ENCODE assay signal across 22 mouse cellular contexts in the genomic region with DNA sequence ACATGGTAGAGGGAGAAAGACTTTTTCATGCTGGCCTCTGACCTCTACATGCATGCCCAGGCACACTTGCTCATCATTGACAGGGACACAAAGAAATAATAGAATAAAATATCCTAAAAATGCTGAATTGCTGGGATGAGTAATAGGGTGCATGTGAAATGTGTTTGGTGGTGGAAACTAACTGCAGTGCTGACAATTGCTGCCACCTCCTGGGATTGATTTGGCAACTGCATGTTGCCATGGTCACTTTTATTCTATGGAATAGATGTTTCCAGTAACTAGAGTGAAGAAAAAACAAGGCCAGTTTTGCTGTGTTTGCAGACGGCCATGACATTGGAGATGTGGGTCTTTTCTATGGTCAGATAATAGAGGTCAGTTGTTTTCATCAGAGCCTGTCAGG.
DNase-seq lines count a peak whose midpoint lies in the region; ATAC-seq and TF ChIP-seq lines count a peak whose summit lies in the region.
"Had no signal": no experiment of that assay in that cellular context is flagged by ENCODE, and none has a peak within 500 bp of the region (broad histone marks: within the 10 kb centered on the region; RNA-seq: fewer than 3 reads in every experiment).

No protein-coding gene starts in this region.

- no peak for ATAC-seq in hindbrain, postnatal 0 days
- ATAC-seq in hindbrain, embryonic 14.5 days (ENCODE audit: low FRiP score) = no peak
- ATAC-seq in midbrain, postnatal 0 days (ENCODE audit: low FRiP score) = no peak
- no peak for ATAC-seq in midbrain, embryonic 11.5 days (ENCODE audit: low FRiP score)
- no peak for ATAC-seq in monocyte, adult 5-6 weeks (replicated peaks; ENCODE audit: insufficient number of reproducible peaks, low FRiP score, low TSS enrichment, poor library complexity, severe bottlenecking)
- ATAC-seq: inflammation-experienced regulatory T-cells, adult 6 months; midbrain, embryonic 13.5 days had no signal

- no peak for DNase-seq in hindbrain, postnatal 0 days (ENCODE audit: low spot score)
- DNase-seq in hindbrain, embryonic 14.5 days (ENCODE audit: low spot score) = no peak
- DNase-seq in midbrain, postnatal 0 days (ENCODE audit: low spot score) = no peak
- DNase-seq in midbrain, embryonic 11.5 days (ENCODE audit: low spot score, missing footprints) = no peak
- peak; percentile 2 for DNase-seq in R1 (ENCODE audit: low read depth, low spot score)
- no peak for DNase-seq in adrenal gland, adult 2 months
- DNase-seq: adrenal gland, adult 8-10 months; cerebellum, adult 8-10 months; gastrocnemius, postnatal 14 days; heart, adult 11 months; kidney, adult 18-20 months; liver, embryonic 13.5 days; lung, adult 2 months; lung, postnatal 14 days; thymus, postnatal 25 days had no signal

- 0 out of 2 replicates have a peak, but pooled peaks have one; percentile 25 for TF ChIP-seq CTCF in hindbrain, postnatal 0 days (IDR thresholded peaks at IDR 0.05; ENCODE audit: low read depth)
- peak; percentile 59 for TF ChIP-seq CTCF in midbrain, postnatal 0 days (IDR thresholded peaks at IDR 0.05)

- H3K27ac ChIP-seq in hindbrain, postnatal 0 days = no peak overlapping the region
- no peak overlapping the region for H3K27ac ChIP-seq in hindbrain, embryonic 14.5 days
- H3K27ac ChIP-seq in midbrain, postnatal 0 days (ENCODE audit: low read depth, low read length) = no peak overlapping the region
- no peak overlapping the region for H3K27ac ChIP-seq in midbrain, embryonic 11.5 days (ENCODE audit: low read depth, low read length)
- H3K27ac ChIP-seq: embryonic facial prominence, embryonic 10.5 days; hindbrain, embryonic 12.5 days; liver, embryonic 13.5 days; midbrain, embryonic 13.5 days; stomach, embryonic 15.5 days had no signal

- H3K9ac ChIP-seq in hindbrain, postnatal 0 days (replicated peaks; ENCODE audit: low read length) = no peak overlapping the region
- H3K9ac ChIP-seq in hindbrain, embryonic 14.5 days = no peak overlapping the region
- H3K9ac ChIP-seq in midbrain, postnatal 0 days (replicated peaks; ENCODE audit: low read length, poor library complexity, severe bottlenecking) = no peak overlapping the region
- no peak overlapping the region for H3K9ac ChIP-seq in midbrain, embryonic 11.5 days (ENCODE audit: low read length)
- H3K9ac ChIP-seq: hindbrain, embryonic 12.5 days; liver, embryonic 13.5 days; midbrain, embryonic 13.5 days; stomach, embryonic 15.5 days had no signal

- WGBS in hindbrain, postnatal 0 days = 33% methylated on average over 1 of the region's 1 CpGs
- 34% methylated on average over 1 of the region's 1 CpGs for WGBS in hindbrain, embryonic 14.5 days
- WGBS in midbrain, postnatal 0 days = 53% methylated on average over 1 of the region's 1 CpGs
- 68% methylated on average over 1 of the region's 1 CpGs for WGBS in midbrain, embryonic 11.5 days

- no peaks in the 10 kb centered on the region for H3K9me3 ChIP-seq in hindbrain, postnatal 0 days (ENCODE audit: low read length)
- H3K9me3 ChIP-seq in hindbrain, embryonic 14.5 days (ENCODE audit: control insufficient read depth, low read length) = no peaks in the 10 kb centered on the region
- H3K9me3 ChIP-seq in midbrain, postnatal 0 days (ENCODE audit: low read length) = no peaks in the 10 kb centered on the region
- H3K9me3 ChIP-seq in midbrain, embryonic 11.5 days (ENCODE audit: control insufficient read depth, low read length) = no peaks in the 10 kb centered on the region
- H3K9me3 ChIP-seq: embryonic facial prominence, embryonic 10.5 days; hindbrain, embryonic 12.5 days; liver, embryonic 13.5 days; midbrain, embryonic 13.5 days; stomach, embryonic 15.5 days had no signal

- H3K4me1 ChIP-seq in hindbrain, postnatal 0 days (ENCODE audit: insufficient read depth, low read length) = no peaks in the 10 kb centered on the region
- no peaks in the 10 kb centered on the region for H3K4me1 ChIP-seq in hindbrain, embryonic 14.5 days (replicated peaks; ENCODE audit: control insufficient read depth, insufficient read depth, low read length)
- H3K4me1 ChIP-seq in midbrain, postnatal 0 days (ENCODE audit: insufficient read depth, low read length) = no peaks in the 10 kb centered on the region
- H3K4me1 ChIP-seq in midbrain, embryonic 11.5 days (ENCODE audit: control insufficient read depth, insufficient read depth, low read length) = no peaks in the 10 kb centered on the region
- H3K4me1 ChIP-seq: embryonic facial prominence, embryonic 10.5 days; hindbrain, embryonic 12.5 days; liver, embryonic 13.5 days; midbrain, embryonic 13.5 days; stomach, embryonic 15.5 days had no signal

- no peaks in the 10 kb centered on the region for H3K36me3 ChIP-seq in hindbrain, postnatal 0 days (ENCODE audit: insufficient read depth, low read length)
- H3K36me3 ChIP-seq in hindbrain, embryonic 14.5 days (replicated peaks; ENCODE audit: control insufficient read depth, insufficient read depth) = no peaks in the 10 kb centered on the region
- H3K36me3 ChIP-seq in midbrain, postnatal 0 days (ENCODE audit: insufficient read depth, low read length) = no peaks in the 10 kb centered on the region
- no peaks in the 10 kb centered on the region for H3K36me3 ChIP-seq in midbrain, embryonic 11.5 days (ENCODE audit: control insufficient read depth, insufficient read depth, low read length)
- H3K36me3 ChIP-seq: embryonic facial prominence, embryonic 10.5 days; hindbrain, embryonic 12.5 days; liver, embryonic 13.5 days; midbrain, embryonic 13.5 days; stomach, embryonic 15.5 days had no signal

- no peak overlapping the region for H3K4me2 ChIP-seq in hindbrain, postnatal 0 days (ENCODE audit: low read depth, low read length)
- no peak overlapping the region for H3K4me2 ChIP-seq in hindbrain, embryonic 14.5 days (replicated peaks)
- no peak overlapping the region for H3K4me2 ChIP-seq in midbrain, postnatal 0 days (ENCODE audit: low read depth, low read length, poor library complexity, severe bottlenecking)
- H3K4me2 ChIP-seq in midbrain, embryonic 11.5 days = no peak overlapping the region
- H3K4me2 ChIP-seq: heart, embryonic 11.5 days; hindbrain, embryonic 12.5 days; liver, embryonic 13.5 days; midbrain, embryonic 13.5 days; stomach, embryonic 15.5 days had no signal

- no peaks in the 10 kb centered on the region for H3K27me3 ChIP-seq in hindbrain, postnatal 0 days (ENCODE audit: insufficient read depth, low read length)
- no peaks in the 10 kb centered on the region for H3K27me3 ChIP-seq in hindbrain, embryonic 14.5 days (ENCODE audit: control insufficient read depth, insufficient read depth, low read length)
- H3K27me3 ChIP-seq in midbrain, postnatal 0 days (ENCODE audit: insufficient read depth, low read length) = no peaks in the 10 kb centered on the region
- H3K27me3 ChIP-seq in midbrain, embryonic 11.5 days (ENCODE audit: control insufficient read depth, insufficient read depth, low read length) = no peaks in the 10 kb centered on the region
- H3K27me3 ChIP-seq: hindbrain, embryonic 12.5 days; liver, embryonic 13.5 days; midbrain, embryonic 13.5 days; stomach, embryonic 15.5 days had no signal

- no peak overlapping the region for H3K4me3 ChIP-seq in hindbrain, postnatal 0 days (ENCODE audit: low read length)
- H3K4me3 ChIP-seq in hindbrain, embryonic 14.5 days (replicated peaks; ENCODE audit: low read length) = no peak overlapping the region
- no peak overlapping the region for H3K4me3 ChIP-seq in midbrain, postnatal 0 days (ENCODE audit: low read depth, low read length)
- H3K4me3 ChIP-seq in midbrain, embryonic 11.5 days (ENCODE audit: low read depth, low read length) = no peak overlapping the region
- H3K4me3 ChIP-seq: embryonic facial prominence, embryonic 10.5 days; hindbrain, embryonic 12.5 days; liver, embryonic 13.5 days; midbrain, embryonic 13.5 days; stomach, embryonic 15.5 days had no signal
